Mouse (Mus musculus): ENCODE measurements around the gene Trarg1.

DNA sequence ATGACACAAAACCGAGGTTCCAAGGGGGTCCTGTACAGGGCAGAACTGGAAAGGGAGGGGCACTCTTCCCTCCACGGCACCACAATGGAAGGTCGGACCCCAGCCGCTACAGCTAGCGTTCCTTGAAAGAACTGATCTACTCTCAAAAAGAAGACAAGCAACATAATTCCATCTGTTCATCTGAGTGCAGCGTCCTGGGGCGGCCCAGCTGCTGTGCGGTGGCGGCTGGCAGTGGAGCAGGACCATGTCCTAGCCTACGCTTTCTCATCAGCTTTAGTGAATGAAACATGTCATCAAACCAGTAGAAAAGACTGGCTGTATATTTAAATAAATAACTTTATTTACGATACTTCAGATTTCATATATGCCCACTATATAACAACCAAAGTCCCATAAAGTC lies 48.5 kb downstream of the Trarg1 start:
- TF ChIP-seq CTCF (IDR thresholded peaks at IDR 0.05; ENCODE audit: low read depth) = no peak
- no peak for TF ChIP-seq EP300 (IDR thresholded peaks at IDR 0.05; ENCODE audit: low read depth)
